Mouse (Mus musculus): ENCODE measurements at regions not wholly inside any gene's neighbourhood (a gene's known extent, or its start where the extent isn't known, plus 50 kb on each side); places are given as distances from the start of the nearest gene placed in this dataset.

DNA sequence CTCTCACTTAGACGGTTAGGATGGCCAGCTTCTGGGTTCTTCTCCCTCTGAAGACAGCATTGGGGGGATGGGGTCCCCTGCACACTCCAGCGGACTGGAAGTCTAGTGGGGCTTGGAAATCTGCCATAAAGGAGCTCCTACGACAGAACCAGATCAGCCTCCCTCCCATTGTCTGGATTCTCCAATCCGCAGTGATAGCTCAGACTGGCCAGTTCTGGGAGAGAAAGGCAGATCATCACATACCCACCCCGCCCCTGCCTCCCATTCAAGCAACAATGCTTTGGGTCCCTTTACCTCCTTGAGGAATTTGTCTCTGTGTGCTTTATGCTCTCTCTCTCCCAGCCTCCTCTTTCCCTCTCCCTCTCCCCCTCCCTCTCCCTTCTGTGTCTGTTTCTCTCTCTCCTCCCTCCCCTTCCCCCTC is 292.5 kb downstream of the Pdcd6ip start:
- Histone ChIP-seq H3K4me2 (replicated peaks; ENCODE audit: low read depth) (no peak overlapping the region), H3K9me3 (ENCODE audit: control insufficient read depth, low read length) (no peaks in the 10 kb centered on the region), H3K4me1 (replicated peaks; ENCODE audit: control insufficient read depth, insufficient read depth) (no peaks in the 10 kb centered on the region), H3K36me3 (ENCODE audit: control insufficient read depth, insufficient read depth, low read length) (no peaks in the 10 kb centered on the region), H3K27me3 (ENCODE audit: control insufficient read depth, insufficient read depth, low read length) (no peaks in the 10 kb centered on the region), H3K27ac (replicated peaks) (no peak overlapping the region), H3K9ac (ENCODE audit: low read length) (no peak overlapping the region), H3K4me3 (ENCODE audit: low read depth, low read length) (no peak overlapping the region)
- DNase-seq (ENCODE audit: low spot score) (no peak), ATAC-seq (ENCODE audit: low FRiP score, low TSS enrichment) (no peak)
- 44% methylated on average over 5 of the region's 5 CpGs for WGBS
- TF ChIP-seq EP300 (optimal IDR thresholded peaks at IDR 0.05) (no peak), CTCF (IDR thresholded peaks at IDR 0.05; ENCODE audit: low read depth) (no peak)

DNA sequence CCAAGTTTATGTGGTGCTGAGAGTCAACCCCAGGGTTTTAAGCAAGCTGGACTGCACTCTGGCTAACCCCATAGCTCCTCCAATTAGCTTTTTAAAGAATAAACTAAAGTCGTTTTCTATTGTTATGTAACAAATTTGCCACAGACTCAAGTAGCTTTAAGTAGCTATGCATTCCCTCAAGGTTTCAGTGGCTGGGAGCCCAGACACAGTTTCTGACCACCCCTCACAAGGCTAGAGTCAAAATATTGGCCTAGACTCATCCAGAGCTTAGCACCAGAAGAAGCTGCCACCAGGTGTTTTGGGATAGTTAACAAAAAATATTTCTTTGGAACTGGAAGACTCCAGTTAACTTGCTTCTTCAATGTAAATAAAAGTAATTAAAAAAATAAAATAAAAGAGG is 293.4 kb downstream of the Pdcd6ip start:
- Histone ChIP-seq H3K4me3 (ENCODE audit: low read depth, low read length) (no peak overlapping the region), H3K4me2 (replicated peaks; ENCODE audit: low read depth) (no peak overlapping the region), H3K9me3 (ENCODE audit: control insufficient read depth, low read length) (no peaks in the 10 kb centered on the region), H3K27ac (replicated peaks) (no peak overlapping the region), H3K4me1 (replicated peaks; ENCODE audit: control insufficient read depth, insufficient read depth) (no peaks in the 10 kb centered on the region), H3K27me3 (ENCODE audit: control insufficient read depth, insufficient read depth, low read length) (no peaks in the 10 kb centered on the region), H3K9ac (ENCODE audit: low read length) (no peak overlapping the region), H3K36me3 (ENCODE audit: control insufficient read depth, insufficient read depth, low read length) (no peaks in the 10 kb centered on the region)
- DNase-seq (ENCODE audit: low spot score) (no peak), ATAC-seq (ENCODE audit: low FRiP score, low TSS enrichment) (no peak)
- WGBS: 27% methylated on average over 1 of the region's 1 CpGs
- TF ChIP-seq CTCF (IDR thresholded peaks at IDR 0.05; ENCODE audit: low read depth) (no peak), EP300 (optimal IDR thresholded peaks at IDR 0.05) (no peak)

DNA sequence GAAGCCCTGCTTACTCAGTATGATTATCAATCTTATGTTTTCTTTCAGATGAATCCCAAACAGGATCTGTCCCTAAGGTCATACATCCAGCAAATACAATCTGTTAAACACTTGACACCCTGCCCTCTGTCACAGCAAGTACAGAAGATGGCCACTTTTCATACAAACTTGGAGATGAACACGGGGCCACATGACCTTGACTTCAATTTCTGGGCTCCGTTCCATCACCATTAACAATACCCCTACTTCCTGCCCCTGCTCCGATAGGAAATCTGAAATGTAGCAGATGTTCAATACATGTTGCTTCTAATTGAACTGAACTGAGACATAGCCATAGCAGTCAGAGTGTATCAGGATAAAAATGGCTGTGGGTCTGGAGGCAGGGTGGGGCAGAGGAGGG is 294.2 kb downstream of the Pdcd6ip start:
- ATAC-seq (ENCODE audit: low FRiP score, low TSS enrichment) (no peak), DNase-seq (ENCODE audit: low spot score) (no peak)
- Histone ChIP-seq H3K36me3 (ENCODE audit: control insufficient read depth, insufficient read depth, low read length) (no peaks in the 10 kb centered on the region), H3K9me3 (ENCODE audit: control insufficient read depth, low read length) (no peaks in the 10 kb centered on the region), H3K9ac (ENCODE audit: low read length) (no peak overlapping the region), H3K27ac (replicated peaks) (no peak overlapping the region), H3K27me3 (ENCODE audit: control insufficient read depth, insufficient read depth, low read length) (no peaks in the 10 kb centered on the region), H3K4me3 (ENCODE audit: low read depth, low read length) (no peak overlapping the region), H3K4me1 (replicated peaks; ENCODE audit: control insufficient read depth, insufficient read depth) (no peaks in the 10 kb centered on the region), H3K4me2 (replicated peaks; ENCODE audit: low read depth) (no peak overlapping the region)
- TF ChIP-seq CTCF (IDR thresholded peaks at IDR 0.05; ENCODE audit: low read depth) (no peak), EP300 (optimal IDR thresholded peaks at IDR 0.05) (no peak)
- WGBS: 35% methylated on average over 3 of the region's 3 CpGs

DNA sequence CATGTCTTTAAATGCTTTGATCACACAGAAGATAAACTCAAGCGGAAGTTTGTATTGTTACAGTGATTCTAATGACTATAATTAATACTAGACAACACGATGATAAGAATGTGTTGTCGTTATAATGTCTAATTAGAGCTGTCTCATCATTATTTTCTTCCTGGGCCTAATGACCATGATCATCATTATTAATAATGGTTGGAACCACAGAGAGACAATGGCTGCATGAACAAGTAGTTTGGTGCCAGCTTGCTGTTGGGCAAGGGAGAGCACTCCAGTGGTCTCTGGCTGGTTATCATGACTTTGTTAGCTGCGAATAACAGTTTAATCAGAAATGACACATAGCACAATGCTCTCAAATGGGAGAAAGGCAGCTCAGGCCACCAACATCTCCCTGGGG is 296.4 kb downstream of the Pdcd6ip start:
- Histone ChIP-seq H3K9me3 (ENCODE audit: control insufficient read depth, low read length) (no peaks in the 10 kb centered on the region), H3K4me3 (ENCODE audit: low read depth, low read length) (no peak overlapping the region), H3K4me2 (replicated peaks; ENCODE audit: low read depth) (no peak overlapping the region), H3K36me3 (ENCODE audit: control insufficient read depth, insufficient read depth, low read length) (no peaks in the 10 kb centered on the region), H3K4me1 (replicated peaks; ENCODE audit: control insufficient read depth, insufficient read depth) (no peaks in the 10 kb centered on the region), H3K27ac (replicated peaks) (no peak overlapping the region), H3K27me3 (ENCODE audit: control insufficient read depth, insufficient read depth, low read length) (no peaks in the 10 kb centered on the region), H3K9ac (ENCODE audit: low read length) (no peak overlapping the region)
- DNase-seq (ENCODE audit: low spot score) (no peak), ATAC-seq (ENCODE audit: low FRiP score, low TSS enrichment) (no peak)
- 80% methylated on average over 4 of the region's 4 CpGs for WGBS
- TF ChIP-seq EP300 (optimal IDR thresholded peaks at IDR 0.05) (no peak), CTCF (IDR thresholded peaks at IDR 0.05; ENCODE audit: low read depth) (no peak)

DNA sequence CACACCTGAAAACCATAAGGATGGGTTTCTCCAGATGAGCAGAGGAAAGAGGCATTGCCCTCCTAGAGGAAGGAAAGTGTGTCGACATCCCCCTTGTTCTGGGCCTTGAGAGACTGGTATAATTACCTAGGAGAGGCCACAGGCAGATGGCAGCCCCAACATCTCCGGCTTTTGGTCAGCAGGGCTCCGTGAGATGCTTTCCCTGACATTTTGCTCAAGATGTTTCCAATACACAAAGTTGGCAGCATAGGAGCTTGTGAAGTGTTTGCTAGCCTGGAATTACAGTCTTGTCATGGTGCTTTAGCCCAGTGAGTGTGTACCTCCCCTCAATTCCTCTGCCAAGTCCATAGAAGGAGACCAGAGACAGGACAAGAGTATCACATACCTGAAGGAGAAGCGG is 299.5 kb downstream of the Pdcd6ip start:
- H3K4me2 ChIP-seq (replicated peaks; ENCODE audit: low read depth): no peak overlapping the region
- no peak overlapping the region for H3K4me3 ChIP-seq (ENCODE audit: low read depth, low read length)

DNA sequence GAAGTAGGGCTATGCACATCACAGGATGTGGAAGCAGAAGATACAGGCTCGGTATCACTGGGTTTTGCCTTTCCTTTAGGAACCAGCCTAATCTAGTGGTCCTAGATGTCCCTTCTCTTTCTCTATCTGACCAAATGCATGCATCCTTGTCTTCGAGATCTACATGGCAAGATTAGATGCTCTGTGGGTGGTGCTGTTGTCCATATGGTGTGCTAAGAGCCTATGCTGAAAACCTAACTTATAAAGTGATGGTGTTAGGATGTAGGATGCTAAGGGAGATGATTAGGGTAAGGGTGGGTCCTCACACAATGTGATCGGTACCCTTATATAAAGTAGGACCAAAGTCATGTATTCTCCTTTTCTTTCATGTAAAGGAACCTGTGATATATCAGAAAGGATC is 313.7 kb downstream of the Pdcd6ip start:
- ATAC-seq (ENCODE audit: low FRiP score, low TSS enrichment): no peak
- 83% methylated on average over 3 of the region's 3 CpGs for WGBS

More for the DNA sequence above, 299.5 kb downstream of the Pdcd6ip start:
- H3K27ac ChIP-seq (replicated peaks): no peak overlapping the region
- WGBS: 76% methylated on average over 4 of the region's 4 CpGs
- TF ChIP-seq EP300 (optimal IDR thresholded peaks at IDR 0.05): no peak
- no peak for TF ChIP-seq CTCF (IDR thresholded peaks at IDR 0.05; ENCODE audit: low read depth)
- H3K9me3 ChIP-seq (ENCODE audit: control insufficient read depth, low read length): no peaks in the 10 kb centered on the region
- no peaks in the 10 kb centered on the region for H3K27me3 ChIP-seq (ENCODE audit: control insufficient read depth, insufficient read depth, low read length)
- H3K4me1 ChIP-seq (replicated peaks; ENCODE audit: control insufficient read depth, insufficient read depth): no peaks in the 10 kb centered on the region
- ATAC-seq (ENCODE audit: low FRiP score, low TSS enrichment) (no peak), DNase-seq (ENCODE audit: low spot score) (no peak)
- no peak overlapping the region for H3K9ac ChIP-seq (ENCODE audit: low read length)
- H3K36me3 ChIP-seq (ENCODE audit: control insufficient read depth, insufficient read depth, low read length): no peaks in the 10 kb centered on the region

More for the DNA sequence above, 313.7 kb downstream of the Pdcd6ip start:
- Histone ChIP-seq H3K36me3 (ENCODE audit: control insufficient read depth, insufficient read depth, low read length) (no peaks in the 10 kb centered on the region), H3K4me3 (ENCODE audit: low read depth, low read length) (no peak overlapping the region), H3K27ac (replicated peaks) (no peak overlapping the region), H3K9ac (ENCODE audit: low read length) (no peak overlapping the region), H3K27me3 (ENCODE audit: control insufficient read depth, insufficient read depth, low read length) (no peaks in the 10 kb centered on the region), H3K4me2 (replicated peaks; ENCODE audit: low read depth) (no peak overlapping the region), H3K4me1 (replicated peaks; ENCODE audit: control insufficient read depth, insufficient read depth) (no peaks in the 10 kb centered on the region), H3K9me3 (ENCODE audit: control insufficient read depth, low read length) (no peaks in the 10 kb centered on the region)
- TF ChIP-seq EP300 (optimal IDR thresholded peaks at IDR 0.05): no peak
- no peak for TF ChIP-seq CTCF (IDR thresholded peaks at IDR 0.05; ENCODE audit: low read depth)
- DNase-seq (ENCODE audit: low spot score): no peak

Measured in stomach, postnatal 0 days (tissue).